Mouse (Mus musculus) spleen, postnatal 36 days (tissue): Measurements from ENCODE around the gene Chrna9.

Experiments used
- DNase-seq, 2 experiments: peaks; one replicate each; pipeline ENCODE4 v3.0.0; 2022; ENCODE audit warnings: low spot score in 2 of 2, mixed read lengths in 1 of 2

The Chrna9 gene

DNA sequence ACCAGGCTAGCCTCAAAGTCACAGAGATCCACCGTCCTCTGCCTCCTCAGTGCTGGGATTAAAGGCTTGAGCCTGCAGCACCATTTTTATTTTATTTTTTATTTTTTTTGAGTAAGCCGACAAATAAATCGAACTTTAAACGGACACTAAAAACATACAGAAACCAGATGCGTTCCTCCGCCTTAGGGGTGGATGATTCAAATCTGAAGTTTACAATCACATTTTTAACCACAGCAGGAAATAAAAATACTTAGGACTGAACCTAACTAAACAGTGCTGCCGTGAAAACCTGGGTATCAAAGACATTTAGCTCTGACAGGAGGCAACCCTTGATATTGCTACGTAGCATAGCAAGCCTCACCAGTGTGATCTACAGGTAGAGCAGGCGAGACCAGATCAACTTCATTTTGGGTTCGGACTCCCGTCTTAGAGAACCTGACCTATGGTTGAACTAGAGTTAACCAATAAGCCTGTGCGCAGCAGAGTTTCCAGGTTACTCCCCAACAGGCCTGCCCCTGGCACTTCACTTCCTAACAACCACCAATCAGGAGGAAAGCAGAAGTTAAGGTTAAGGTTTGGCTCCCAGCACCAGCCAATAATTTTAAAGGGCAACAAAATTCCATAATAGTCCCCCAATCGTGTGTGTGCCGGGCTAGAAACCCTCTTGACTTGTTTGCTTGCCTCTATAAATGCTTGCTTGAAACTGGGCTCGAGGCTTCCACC, 73.7 kb downstream of the Chrna9 start:
- DNase-seq, result no peak

DNA sequence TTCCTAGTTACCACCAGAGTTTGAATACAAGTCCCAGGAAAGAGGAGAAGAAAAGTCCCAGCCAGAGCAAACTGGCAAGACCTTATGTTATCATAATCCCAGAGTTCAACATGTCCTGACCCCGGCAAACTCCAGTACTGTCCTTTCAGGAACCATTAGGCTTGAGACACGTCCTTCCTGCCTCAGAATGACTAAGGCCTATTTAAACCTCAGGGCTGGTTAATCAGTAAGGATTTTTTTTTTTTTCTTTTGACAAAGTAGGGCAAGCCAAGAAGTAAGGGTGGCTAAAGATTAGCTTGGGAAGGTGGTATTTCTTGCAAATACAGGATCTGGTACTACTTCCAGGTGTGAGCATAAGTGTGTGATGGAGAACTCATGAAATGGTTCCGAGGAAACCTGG, 79.3 kb downstream of the Chrna9 start:
- no peak for DNase-seq

DNA sequence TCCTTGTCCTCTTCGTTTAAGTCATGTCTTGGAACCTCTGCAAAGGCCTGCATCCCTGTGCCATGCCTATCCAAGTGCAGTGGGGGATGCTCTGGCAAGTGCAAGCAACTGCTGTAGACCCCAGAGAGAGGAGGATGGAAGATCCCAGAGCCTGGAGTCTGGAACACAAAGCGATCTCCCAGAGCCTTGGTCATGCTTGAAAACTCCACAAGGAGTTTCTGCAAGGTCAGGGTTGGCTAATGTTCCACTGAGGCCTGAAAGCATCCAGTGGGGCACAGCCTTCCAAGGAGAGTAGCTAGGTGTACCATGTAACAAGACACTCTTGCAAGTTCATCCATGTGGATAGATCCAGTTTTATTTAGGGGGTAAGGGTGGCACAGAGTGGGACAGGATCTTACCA, 79.7 kb downstream of the Chrna9 start:
- DNase-seq, result no peak

DNA sequence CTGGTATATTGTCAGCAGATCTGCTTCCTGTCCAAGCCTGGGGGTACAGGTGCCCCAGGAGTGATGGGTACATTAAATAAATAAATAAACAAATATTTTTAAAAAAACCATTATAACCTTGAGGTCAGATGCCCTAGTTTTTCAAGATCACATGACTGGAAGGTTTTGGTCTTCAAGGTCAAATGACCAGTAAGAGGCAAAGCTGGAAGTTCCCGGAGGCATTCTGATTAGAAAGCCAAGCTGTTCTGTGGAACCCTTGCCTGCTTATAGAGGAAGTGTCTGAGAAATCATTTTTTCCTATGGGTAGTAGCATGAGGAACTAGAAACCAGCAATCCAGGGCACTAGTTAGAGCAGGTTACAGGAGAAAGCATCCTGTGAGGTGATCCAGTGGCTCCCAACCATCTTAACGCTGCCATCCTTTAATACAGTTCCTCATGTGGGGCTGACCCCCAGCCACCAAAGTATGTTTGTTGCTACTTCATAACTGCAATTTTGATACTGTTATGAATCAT, 80.8 kb downstream of the Chrna9 start:
- no peak for DNase-seq

DNA sequence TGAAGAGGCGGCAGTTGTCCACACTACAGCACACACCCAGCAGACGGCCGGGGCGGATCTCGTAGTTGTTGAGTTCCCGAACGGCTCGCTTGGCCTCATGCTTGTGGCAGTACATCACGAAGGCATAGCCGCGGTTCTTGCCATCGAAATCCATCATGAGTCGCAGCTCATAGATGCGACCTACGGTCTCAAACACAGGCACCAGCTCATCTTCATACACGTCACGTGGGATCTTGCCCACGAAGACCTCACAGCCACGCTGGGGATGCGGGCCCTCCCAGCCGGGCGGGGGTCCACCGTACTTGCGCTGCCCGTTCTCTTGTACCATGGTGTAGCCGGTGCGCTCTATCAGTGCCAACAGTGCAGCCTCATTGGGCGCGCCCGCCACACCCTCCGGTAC, 92.1 kb downstream of the Chrna9 start:
- no peak for DNase-seq
